Mouse (Mus musculus): ENCODE measurements around the gene 4933428M09Rik.
"Not testable (repeated sequence)": the region's sequence is repeated elsewhere in the genome, so short reads cannot be mapped to it uniquely, and the experiment has no call there.

4933428M09Rik gene

DNA sequence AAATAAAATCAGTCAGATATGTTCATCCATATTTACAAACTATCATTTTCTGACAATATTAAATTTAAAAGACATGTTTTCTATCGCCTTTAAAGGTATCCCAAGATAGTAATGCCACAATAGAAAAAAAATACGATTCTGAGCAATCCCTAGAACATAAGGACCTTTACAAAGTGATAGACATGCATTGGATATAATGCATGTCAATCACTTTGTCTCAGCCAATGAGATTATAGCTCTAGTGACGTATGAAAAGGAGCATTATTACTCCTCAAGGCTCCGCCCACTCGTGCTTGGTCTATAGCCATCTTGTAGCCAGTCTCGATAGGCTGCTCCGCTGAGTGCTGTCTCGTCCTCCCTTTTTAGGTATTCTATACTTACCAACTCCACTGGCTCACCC is at the start of gene 4933428M09Rik:
Gene 4933428M09Rik (plus strand): TSS at position 301 of the 400 bp plus-strand sequence.
- no peak for DNase-seq (ENCODE audit: low spot score in 2 of 2)

DNA sequence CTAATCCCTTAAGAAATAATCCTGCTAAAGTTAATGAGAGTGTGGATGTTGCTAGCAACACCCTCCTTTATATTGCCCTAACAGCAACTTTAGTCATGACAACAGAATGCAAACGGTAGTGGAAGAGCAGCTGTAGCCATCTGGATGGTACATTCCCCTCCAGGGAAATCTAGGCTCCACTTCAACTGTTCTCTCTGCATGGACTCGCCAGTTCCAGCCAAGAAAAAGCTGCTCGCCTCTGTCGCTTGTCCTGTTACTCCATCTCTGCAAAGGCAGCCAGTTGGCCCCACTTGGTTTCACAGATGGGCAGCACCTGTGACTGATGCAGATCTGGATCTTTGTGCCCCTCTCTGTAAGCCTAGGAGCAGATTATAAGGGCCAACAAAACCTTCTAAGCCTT is 45.0 kb upstream of the 4933428M09Rik start:
- DNase-seq (ENCODE audit: low spot score in 2 of 2) = no peak

DNA sequence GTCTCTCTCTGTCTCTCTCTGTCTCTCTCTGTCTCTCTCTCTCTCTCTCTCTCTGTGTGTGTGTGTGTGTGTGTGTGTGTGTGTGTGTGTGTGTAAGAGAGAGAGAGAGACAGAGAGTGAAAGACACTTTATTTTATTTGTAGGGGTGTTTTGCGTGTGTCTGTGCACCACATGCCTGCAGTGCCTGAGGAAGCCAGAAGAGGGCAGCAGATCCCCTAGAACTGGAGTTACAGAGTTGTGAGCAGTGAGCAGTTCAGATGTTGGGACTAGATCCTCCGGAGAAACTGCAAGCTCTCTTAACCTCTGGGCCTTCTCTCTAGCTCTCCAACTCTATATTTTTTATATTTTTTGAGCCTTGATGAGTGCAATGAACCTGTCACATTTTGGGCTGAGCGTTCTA is 12.5 kb downstream of the 4933428M09Rik start:
- DNase-seq (ENCODE audit: low spot score in 2 of 2) = not testable (repeated sequence)

DNA sequence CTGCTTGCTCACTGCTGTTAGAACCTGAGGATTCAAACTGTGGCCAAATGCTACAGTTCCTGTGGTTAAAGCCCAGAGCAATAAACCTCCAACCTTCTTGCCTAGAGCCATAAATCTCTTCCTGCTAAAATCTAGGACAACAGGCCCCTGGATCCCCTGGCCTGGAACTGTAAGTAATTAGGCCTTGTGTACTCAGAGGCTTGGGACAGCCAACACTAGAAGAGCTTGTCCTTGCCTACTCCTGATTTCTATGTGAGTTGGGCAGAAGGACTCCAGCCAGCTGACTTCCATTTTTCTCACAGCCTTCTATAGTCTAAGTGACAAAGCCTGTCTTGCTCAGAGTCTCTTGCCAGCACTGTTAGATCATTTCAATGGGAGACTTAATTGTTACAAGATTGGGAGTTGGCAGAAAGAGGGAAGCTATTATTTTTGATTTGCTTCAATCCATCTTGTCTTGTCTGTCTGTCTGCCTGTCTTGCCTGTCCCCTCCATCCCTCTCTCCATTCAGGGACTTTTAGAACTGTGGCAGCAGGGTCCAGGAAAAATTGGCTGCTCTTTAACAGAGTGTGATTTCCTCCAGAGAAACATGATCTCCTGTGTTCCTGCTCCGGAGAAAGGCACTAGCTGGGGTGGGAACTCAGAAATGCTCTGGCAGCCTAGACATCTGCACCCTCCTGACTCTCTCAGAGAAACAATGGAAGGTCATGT is 15.7 kb downstream of the 4933428M09Rik start:
- no peak for DNase-seq (ENCODE audit: low spot score in 2 of 2)

DNA sequence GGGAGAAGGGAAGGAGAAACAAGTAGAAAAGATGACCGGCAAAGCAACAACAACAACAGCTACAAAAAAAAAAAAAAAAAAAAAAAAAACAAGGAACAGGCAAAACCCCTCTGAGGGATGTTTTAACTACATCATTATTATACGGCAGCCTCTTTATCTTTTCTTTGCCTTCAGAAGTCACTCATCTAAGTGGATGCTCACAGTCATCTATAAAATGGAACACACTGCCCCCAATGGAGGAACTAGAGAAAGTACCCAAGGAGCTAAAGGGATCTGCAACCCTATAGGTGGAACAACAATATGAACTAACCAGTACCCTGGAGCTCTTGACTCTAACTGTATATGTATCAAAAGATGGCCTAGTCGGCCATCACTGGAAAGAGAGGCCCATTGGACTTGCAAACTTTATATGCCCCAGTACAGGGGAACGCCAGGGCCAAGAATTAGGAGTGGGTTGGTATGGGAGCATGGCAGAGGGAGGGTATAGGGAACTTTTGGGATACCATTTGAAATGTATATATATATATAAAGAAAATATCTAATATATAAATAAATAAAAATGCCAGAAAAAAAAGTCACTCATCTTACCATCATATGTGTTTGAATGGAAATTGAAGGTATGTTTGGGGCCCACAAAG is 30.3 kb downstream of the 4933428M09Rik start:
- DNase-seq (ENCODE audit: low spot score in 2 of 2) = not testable (repeated sequence)

DNA sequence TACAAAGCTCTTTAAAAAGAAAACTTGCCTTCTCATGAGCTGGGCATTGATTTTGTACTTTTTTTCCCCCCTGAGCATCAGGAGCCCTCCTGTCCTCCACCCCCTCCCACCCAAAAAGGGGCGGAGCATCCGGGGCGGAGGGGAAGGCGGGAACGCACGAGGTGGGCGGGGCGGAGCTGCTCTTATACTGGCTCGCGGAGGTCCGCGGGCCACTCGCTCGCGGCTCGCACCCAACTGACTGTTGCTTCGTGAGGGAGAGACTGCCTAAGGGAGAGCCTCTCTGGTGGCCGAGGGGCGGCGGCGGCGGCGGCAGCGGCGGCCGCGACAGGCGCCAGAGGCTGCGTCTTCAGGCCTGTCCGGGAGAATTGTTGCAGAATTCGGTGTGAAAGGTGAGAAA is 30.8 kb downstream of the 4933428M09Rik start, which contains the start of gene Mum1l1:
Gene Mum1l1 (plus strand): TSS at position 214 of the 397 bp plus-strand sequence.
- DNase-seq (ENCODE audit: low spot score in 2 of 2) = peak; percentile 28 to 54

DNA sequence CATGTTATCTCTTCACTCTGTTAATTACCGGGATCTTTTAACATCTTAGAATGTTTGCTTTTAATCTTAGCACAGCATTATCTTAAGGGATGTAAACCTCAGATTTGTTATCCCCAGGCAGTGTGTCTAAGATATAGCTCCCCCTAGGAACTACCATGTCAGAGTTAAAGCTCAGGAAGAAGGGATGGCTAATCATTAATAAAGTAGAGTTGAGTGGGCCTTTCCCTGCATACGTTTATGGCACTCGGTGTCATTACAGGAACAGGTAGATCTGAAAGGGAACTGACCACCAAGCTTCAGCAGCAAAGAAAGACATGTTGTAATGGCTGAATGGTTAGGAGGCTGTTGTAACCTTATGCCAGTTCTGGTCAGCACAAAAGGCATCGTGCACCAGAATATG is 35.7 kb downstream of the 4933428M09Rik start:
- no peak for DNase-seq (ENCODE audit: low spot score in 2 of 2)

DNA sequence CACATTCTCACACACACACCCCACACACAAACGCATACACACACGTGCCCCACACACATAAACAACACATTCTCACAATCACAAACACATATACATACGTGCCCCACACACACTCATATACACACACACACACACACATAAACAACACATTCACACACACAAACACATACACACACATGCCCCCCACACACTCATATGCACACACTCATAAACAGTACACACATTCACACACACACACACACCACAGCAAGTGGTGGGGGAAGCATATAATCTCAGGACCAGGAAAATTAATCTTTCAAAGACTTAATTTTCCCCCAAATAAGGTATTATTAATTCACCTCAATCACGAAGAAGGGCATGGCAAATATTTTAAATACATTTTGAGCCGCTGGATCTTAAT is 37.4 kb downstream of the 4933428M09Rik start:
- no peak for DNase-seq (ENCODE audit: low spot score in 2 of 2)

DNA sequence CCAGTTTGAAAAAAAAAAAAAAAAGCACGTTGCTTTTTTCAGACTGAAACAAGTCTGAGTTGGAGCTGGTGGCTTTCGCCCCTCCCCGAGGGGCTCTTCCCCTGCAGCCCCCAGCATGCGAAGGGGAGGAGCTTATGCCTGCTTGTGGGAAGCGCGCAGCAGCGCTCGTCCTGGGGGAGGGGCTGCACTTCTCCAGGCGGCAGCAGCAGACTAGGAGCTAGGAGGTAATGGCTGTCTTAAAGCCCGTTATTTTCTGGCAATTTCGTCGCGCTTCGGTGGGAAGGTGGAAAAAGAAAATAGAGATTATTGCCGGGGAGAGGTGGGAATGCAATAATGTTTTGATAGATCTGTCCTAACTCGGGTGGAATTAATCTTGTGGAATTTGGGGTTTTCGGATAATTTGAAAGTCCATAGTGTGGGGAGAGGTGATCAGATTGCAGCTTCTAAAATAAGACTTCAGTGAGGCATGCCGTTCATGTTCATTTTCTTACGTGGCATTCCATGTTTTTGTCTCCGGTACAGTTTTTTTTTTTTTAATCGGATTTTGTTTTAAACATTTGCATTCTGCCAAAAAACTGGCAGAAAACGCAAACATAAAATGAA is 38.1 kb downstream of the 4933428M09Rik start:
- peak in 1 of 2 experiments; percentile 9 for DNase-seq (ENCODE audit: low spot score in 2 of 2)

DNA sequence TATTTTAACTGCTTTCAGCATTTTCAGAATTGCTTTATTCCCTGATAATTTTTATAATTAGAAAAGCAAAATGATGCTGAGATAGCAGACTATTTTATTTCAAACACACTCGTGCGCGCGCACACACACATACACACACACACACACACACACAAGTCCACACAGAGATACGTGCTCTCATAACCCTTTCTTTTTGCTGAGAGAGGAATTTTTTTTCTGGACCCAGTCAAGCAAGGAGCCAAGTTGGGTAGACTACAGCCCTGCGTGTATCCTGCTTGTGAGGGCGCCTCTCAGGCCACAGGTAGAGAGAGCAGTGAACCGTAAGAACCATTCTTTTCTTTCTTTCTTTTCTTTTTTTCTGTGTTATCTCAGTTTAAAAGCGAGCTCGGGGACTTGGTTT is 38.7 kb downstream of the 4933428M09Rik start:
- DNase-seq (ENCODE audit: low spot score in 2 of 2) = no peak

DNA sequence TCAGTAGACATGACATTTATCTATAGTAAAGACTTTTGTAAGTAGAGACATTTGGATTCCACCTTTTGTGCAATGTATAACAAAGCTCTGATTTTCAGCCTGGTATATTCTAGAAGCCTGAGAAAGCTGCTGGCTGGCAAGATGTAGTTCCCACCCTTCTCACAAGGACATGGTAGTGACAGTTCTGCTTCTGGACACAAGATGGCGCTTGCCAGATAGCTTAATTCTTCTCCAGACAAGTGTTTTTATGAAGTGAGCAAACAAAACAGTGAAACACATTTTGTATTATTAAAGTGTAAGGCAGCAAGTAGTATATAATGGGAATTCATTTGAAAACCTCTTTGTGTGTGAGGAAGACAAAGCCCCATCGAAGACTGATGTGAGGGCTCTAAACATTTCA is 40.0 kb downstream of the 4933428M09Rik start:
- DNase-seq (ENCODE audit: low spot score in 2 of 2) = peak; percentile 7 to 14

DNA sequence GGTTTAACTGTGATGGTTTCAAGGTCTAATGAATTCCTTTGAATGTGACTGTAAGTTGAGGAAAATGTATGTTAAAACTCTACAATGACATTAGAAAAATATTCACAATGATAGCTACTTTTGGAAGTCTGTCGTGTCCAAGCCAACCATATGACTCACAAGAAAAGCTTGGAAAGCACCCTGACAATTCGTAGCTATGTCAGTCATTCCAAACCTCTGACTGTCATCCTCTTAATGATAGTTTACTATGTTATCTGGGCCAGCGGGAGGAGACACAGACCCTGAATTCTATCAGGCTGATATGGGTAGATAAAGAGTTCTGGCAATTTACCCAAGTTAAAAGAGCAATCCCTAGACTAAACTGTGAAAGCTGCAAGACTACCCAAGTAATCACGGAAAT is 41.8 kb downstream of the 4933428M09Rik start:
- DNase-seq (ENCODE audit: low spot score in 2 of 2) = no peak

DNA sequence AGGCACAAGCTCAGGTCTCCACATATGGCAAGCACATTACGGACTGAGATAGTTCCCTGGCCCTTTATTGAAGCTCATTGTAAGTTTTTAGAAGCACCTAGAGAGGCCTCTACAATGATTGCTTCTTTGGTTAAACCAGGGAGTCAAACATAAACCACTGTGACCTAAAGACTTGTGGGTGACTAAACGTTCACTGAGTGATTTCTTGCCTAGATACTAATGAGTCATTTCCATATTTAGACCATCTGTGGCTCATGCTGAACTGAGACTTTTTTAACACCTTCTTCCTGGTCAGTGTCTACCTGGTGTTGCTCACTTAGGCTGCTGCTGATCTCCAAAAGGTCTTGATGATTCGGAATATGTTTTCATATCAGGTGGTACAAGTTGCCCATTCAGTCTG is 42.9 kb downstream of the 4933428M09Rik start:
- no peak for DNase-seq (ENCODE audit: low spot score in 2 of 2)
